Comparison of ENCODE assay signal across 8 mouse cellular contexts in genomic region chr8:75134603-75135391, GRCm38 (mm10). TPM values are rescaled to one million over a fixed set of nuclear protein-coding genes. Genes with fewer than 3 reads are reported as not detected.
DNase-seq lines count a peak whose midpoint lies in the region; ATAC-seq and TF ChIP-seq lines count a peak whose summit lies in the region.

No protein-coding gene starts in this region.

- no peak overlapping the region for H3K4me2 ChIP-seq in intestine, embryonic 15.5 days (replicated peaks)
- H3K4me2 ChIP-seq in intestine, postnatal 0 days (replicated peaks; ENCODE audit: low read depth) = no peak overlapping the region
- H3K4me2 ChIP-seq in forebrain, embryonic 16.5 days (ENCODE audit: low read length) = no peak overlapping the region
- H3K4me2 ChIP-seq in lung, postnatal 0 days (replicated peaks; ENCODE audit: low read depth, low read length) = no peak overlapping the region
- H3K4me2 ChIP-seq in stomach, embryonic 15.5 days = no peak overlapping the region

- no peak overlapping the region for H3K9ac ChIP-seq in intestine, embryonic 15.5 days
- no peak overlapping the region for H3K9ac ChIP-seq in intestine, postnatal 0 days (ENCODE audit: low read depth, low read length)
- H3K9ac ChIP-seq in forebrain, embryonic 16.5 days (replicated peaks; ENCODE audit: low read depth, low read length) = no peak overlapping the region
- H3K9ac ChIP-seq in lung, postnatal 0 days (replicated peaks; ENCODE audit: low read depth) = no peak overlapping the region
- H3K9ac ChIP-seq in stomach, embryonic 15.5 days = no peak overlapping the region

- TF ChIP-seq EP300 in lung, postnatal 0 days (IDR thresholded peaks at IDR 0.05) = no peak

- ATAC-seq in intestine, embryonic 15.5 days = no peak
- no peak for ATAC-seq in intestine, postnatal 0 days
- peak; percentile 71 for ATAC-seq in forebrain, embryonic 16.5 days
- peak; percentile 61; the same call in 1 of the 2 replicates for ATAC-seq in lung, postnatal 0 days
- peak; percentile 33 for ATAC-seq in stomach, embryonic 15.5 days (ENCODE audit: insufficient read depth, low FRiP score, low read depth)

- 23% methylated on average over 2 of the region's 2 CpGs for WGBS in intestine, embryonic 15.5 days
- WGBS in intestine, postnatal 0 days = 31% methylated on average over 2 of the region's 2 CpGs
- 52% methylated on average over 2 of the region's 2 CpGs for WGBS in forebrain, embryonic 16.5 days
- WGBS in lung, postnatal 0 days = 8% methylated on average over 2 of the region's 2 CpGs
- WGBS in stomach, embryonic 15.5 days = 20% methylated on average over 2 of the region's 2 CpGs

- H3K9me3 ChIP-seq in intestine, embryonic 15.5 days = no peaks in the 10 kb centered on the region
- H3K9me3 ChIP-seq in intestine, postnatal 0 days (ENCODE audit: control insufficient read depth) = no peaks in the 10 kb centered on the region
- no peaks in the 10 kb centered on the region for H3K9me3 ChIP-seq in forebrain, embryonic 16.5 days (ENCODE audit: control insufficient read depth, low read length)
- H3K9me3 ChIP-seq in lung, postnatal 0 days (ENCODE audit: low read length) = no peaks in the 10 kb centered on the region
- no peaks in the 10 kb centered on the region for H3K9me3 ChIP-seq in stomach, embryonic 15.5 days

- H3K27ac ChIP-seq in intestine, embryonic 15.5 days = 0 out of 2 replicates have a peak overlapping the region, but pooled peaks have one; percentile 22
- no peak overlapping the region for H3K27ac ChIP-seq in intestine, postnatal 0 days (ENCODE audit: low read depth, low read length)
- H3K27ac ChIP-seq in forebrain, embryonic 16.5 days (ENCODE audit: low read length) = no peak overlapping the region
- H3K27ac ChIP-seq in lung, postnatal 0 days (ENCODE audit: low read length) = no peak overlapping the region
- peak overlapping the region; percentile 18; the same call in 1 of the 2 replicates for H3K27ac ChIP-seq in stomach, embryonic 15.5 days

- no peak overlapping the region for H3K4me3 ChIP-seq in intestine, embryonic 15.5 days (replicated peaks)
- H3K4me3 ChIP-seq in intestine, postnatal 0 days (ENCODE audit: low read depth, low read length) = no peak overlapping the region
- H3K4me3 ChIP-seq in forebrain, embryonic 16.5 days (replicated peaks; ENCODE audit: low read length) = no peak overlapping the region
- H3K4me3 ChIP-seq in lung, postnatal 0 days (ENCODE audit: low read depth, low read length) = no peak overlapping the region
- H3K4me3 ChIP-seq in stomach, embryonic 15.5 days (replicated peaks) = no peak overlapping the region

- H3K4me1 ChIP-seq in intestine, embryonic 15.5 days (replicated peaks) = peaks cover 3% of the 10 kb centered on the region; the same call in 1 of the 2 replicates
- no peaks in the 10 kb centered on the region for H3K4me1 ChIP-seq in intestine, postnatal 0 days (replicated peaks; ENCODE audit: control insufficient read depth, insufficient read depth, low read length)
- H3K4me1 ChIP-seq in forebrain, embryonic 16.5 days (replicated peaks; ENCODE audit: control insufficient read depth, insufficient read depth, low read length) = peaks cover 5% of the 10 kb centered on the region; the same call in 1 of the 2 replicates
- no peaks in the 10 kb centered on the region for H3K4me1 ChIP-seq in lung, postnatal 0 days (ENCODE audit: insufficient read depth, low read depth, low read length)
- peaks cover 12% of the 10 kb centered on the region; the same call in 1 of the 2 replicates for H3K4me1 ChIP-seq in stomach, embryonic 15.5 days

- intact Hi-C loops in heart, postnatal 36 days (cut with DNase I) = no loop called here

- 0 out of 2 replicates have a peak, but pooled peaks cover 3% of the 10 kb centered on the region for H3K36me3 ChIP-seq in intestine, embryonic 15.5 days
- no peaks in the 10 kb centered on the region for H3K36me3 ChIP-seq in intestine, postnatal 0 days (ENCODE audit: control insufficient read depth, insufficient read depth)
- H3K36me3 ChIP-seq in forebrain, embryonic 16.5 days (ENCODE audit: control insufficient read depth, insufficient read depth) = no peaks in the 10 kb centered on the region
- H3K36me3 ChIP-seq in lung, postnatal 0 days (ENCODE audit: insufficient read depth, low read length) = no peaks in the 10 kb centered on the region
- no peaks in the 10 kb centered on the region for H3K36me3 ChIP-seq in stomach, embryonic 15.5 days

- no peaks in the 10 kb centered on the region for H3K27me3 ChIP-seq in intestine, embryonic 15.5 days (replicated peaks)
- no peaks in the 10 kb centered on the region for H3K27me3 ChIP-seq in intestine, postnatal 0 days (replicated peaks; ENCODE audit: control insufficient read depth, insufficient read depth, low read length)
- no peaks in the 10 kb centered on the region for H3K27me3 ChIP-seq in forebrain, embryonic 16.5 days (replicated peaks; ENCODE audit: control insufficient read depth, insufficient read depth, low read length)
- H3K27me3 ChIP-seq in lung, postnatal 0 days (replicated peaks; ENCODE audit: insufficient read depth, low read length) = no peaks in the 10 kb centered on the region
- no peaks in the 10 kb centered on the region for H3K27me3 ChIP-seq in stomach, embryonic 15.5 days (replicated peaks)

- TF ChIP-seq CTCF in intestine, postnatal 0 days (IDR thresholded peaks at IDR 0.05; ENCODE audit: low read depth) = no peak
- no peak for TF ChIP-seq CTCF in lung, postnatal 0 days (IDR thresholded peaks at IDR 0.05)

- peak; percentile 56 for DNase-seq in adrenal gland, postnatal 10 days
- DNase-seq in heart, postnatal 36 days = peak; percentile 60 to 67
- DNase-seq in lung, postnatal 0 days (ENCODE audit: low spot score) = peak; percentile 51
- no peak for DNase-seq in c-Kit-positive CD71-positive TER-119-positive erythroid progenitor cells, embryonic 14.5 days (ENCODE audit: low spot score)

RNA-seq across cellular contexts. Expression of gene Mcm5, which starts 25.4 kb away (rescaled TPM):
- 128 and 132 TPM in 2 replicates for polyA plus RNA-seq in intestine, embryonic 15.5 days (2015; fragmentation: Nextera tagmentation; extraction: Ambion mirVana)
- 21.3 and 23.9 TPM in 2 replicates for polyA plus RNA-seq in intestine, postnatal 0 days (2015; fragmentation: Nextera tagmentation; extraction: Ambion mirVana)
- total RNA-seq in adrenal gland, postnatal 10 days (2021) = 10 to 100 TPM; 25.6 to 40.0 TPM
- polyA plus RNA-seq in forebrain, embryonic 16.5 days (2015; fragmentation: Nextera tagmentation; extraction: Ambion mirVana) = 61.9 and 67.1 TPM in 2 replicates
- total RNA-seq in heart, postnatal 36 days (2021) = 1 to 10 TPM; 3.1 to 4.0 TPM
- polyA plus RNA-seq in lung, postnatal 0 days (2015; fragmentation: Nextera tagmentation; extraction: Ambion mirVana) = 14.6 and 14.9 TPM in 2 replicates
- 124 and 138 TPM in 2 replicates for polyA plus RNA-seq in stomach, embryonic 15.5 days (2015; fragmentation: Nextera tagmentation; extraction: Ambion mirVana)

RNA-seq across cellular contexts. Expression of gene Hmox1, which starts 41.4 kb away (rescaled TPM):
- 17.8 and 18.6 TPM in 2 replicates for polyA plus RNA-seq in intestine, embryonic 15.5 days (2015; fragmentation: Nextera tagmentation; extraction: Ambion mirVana)
- 35.9 and 72.7 TPM in 2 replicates for polyA plus RNA-seq in intestine, postnatal 0 days (2015; fragmentation: Nextera tagmentation; extraction: Ambion mirVana)
- 10 to 100 TPM; 27.3 to 35.5 TPM for total RNA-seq in adrenal gland, postnatal 10 days (2021)
- 8.2 TPM in 2 replicates for polyA plus RNA-seq in forebrain, embryonic 16.5 days (2015; fragmentation: Nextera tagmentation; extraction: Ambion mirVana)
- 10 to 100 TPM; 12.1 to 21.6 TPM for total RNA-seq in heart, postnatal 36 days (2021)
- polyA plus RNA-seq in lung, postnatal 0 days (2015; fragmentation: Nextera tagmentation; extraction: Ambion mirVana) = 33.6 and 38.7 TPM in 2 replicates
- 25.0 and 29.0 TPM in 2 replicates for polyA plus RNA-seq in stomach, embryonic 15.5 days (2015; fragmentation: Nextera tagmentation; extraction: Ambion mirVana)

Comparison
In these comparisons a context has a peak if more than half of its experiments do, and no peak if none do; other contexts are left out.
1. H3K27ac ChIP-seq: peak in intestine, embryonic 15.5 days (single experiment) and stomach, embryonic 15.5 days (single experiment); none in intestine, postnatal 0 days (single experiment), forebrain, embryonic 16.5 days (single experiment) and lung, postnatal 0 days (single experiment).
2. ATAC-seq: peak in forebrain, embryonic 16.5 days (single experiment), lung, postnatal 0 days (single experiment) and stomach, embryonic 15.5 days (single experiment); none in intestine, embryonic 15.5 days (single experiment) and intestine, postnatal 0 days (single experiment).